Mouse (Mus musculus) midbrain, postnatal 0 days (tissue): Measurements from ENCODE around the gene Hagh. TPM values are rescaled to one million over a fixed set of nuclear protein-coding genes. Genes with fewer than 3 reads are reported as not detected.

Experiments used
- ATAC-seq: fragments of 200-750 bp; cut with Nextera tagmentation; 2 replicates; pipeline ENCODE4 v1.8.0; 2017; ENCODE audit warnings: moderate number of reproducible peaks, mild to moderate bottlenecking, moderate TSS enrichment, moderate library complexity; ENCODE audit not compliant: low FRiP score
- DNase-seq: peaks from one replicate; pipeline ENCODE4 v3.0.0-alpha.2; 2015; ENCODE audit warnings: low spot score
- H3K27ac ChIP-seq: fragments of 300-500 bp; sonication (generic); 2 replicates; pipeline ENCODE4 v1.5.1; 2014; ENCODE audit warnings: low read depth, mild to moderate bottlenecking, low read length, mixed read lengths
- H3K27me3 ChIP-seq: fragments of 300-500 bp; sonication (generic); 2 replicates; pipeline ENCODE4 v1.6.1; 2014; ENCODE audit warnings: low read length, control low read depth, mixed read lengths; ENCODE audit not compliant: insufficient read depth
- H3K36me3 ChIP-seq: fragments of 300-500 bp; sonication (generic); 2 replicates; pipeline ENCODE4 v1.6.1; 2014; ENCODE audit warnings: low read length, control low read depth, mixed read lengths; ENCODE audit not compliant: insufficient read depth
- H3K4me1 ChIP-seq: fragments of 300-500 bp; sonication (generic); 2 replicates; pipeline ENCODE4 v1.6.1; 2014; ENCODE audit warnings: mild to moderate bottlenecking, control low read depth, antibody characterized with exemption, low read length, mixed read lengths; ENCODE audit not compliant: insufficient read depth
- H3K4me2 ChIP-seq: fragments of 300-500 bp; sonication (generic); 2 replicates; pipeline ENCODE4 v1.6.1; 2014; ENCODE audit warnings: low read depth, mild to moderate bottlenecking, low read length, mixed read lengths; ENCODE audit not compliant: poor library complexity, severe bottlenecking
- H3K4me3 ChIP-seq: fragments of 300-500 bp; sonication (generic); 2 replicates; pipeline ENCODE4 v1.5.1; 2014; ENCODE audit warnings: low read depth, mild to moderate bottlenecking, low read length, moderate library complexity
- H3K9ac ChIP-seq: fragments of 300-500 bp; sonication (generic); replicated peaks from 2 replicates; pipeline ENCODE4 v1.6.1; 2014; ENCODE audit warnings: mild to moderate bottlenecking, low read length, moderate library complexity, mixed read lengths; ENCODE audit not compliant: poor library complexity, severe bottlenecking
- H3K9me3 ChIP-seq: fragments of 300-500 bp; sonication (generic); 2 replicates; pipeline ENCODE4 v1.6.1; 2016; ENCODE audit warnings: low read length, control low read depth
- CTCF ChIP-seq: IDR thresholded peaks from 2 replicates; pipeline ENCODE4 v1.5.1; 2016; ENCODE audit warnings: antibody characterized with exemption, mild to moderate bottlenecking
- WGBS: fragments of 180-500 bp; shearing (Covaris S2); extraction: QIAGEN DNeasy Blood & Tissue Kit; methylation state at CpG from one replicate; pipeline ENCODE4 v1.1.7; 2014; 5-methylcytosine and 5-hydroxymethylcytosine counted together
- polyA plus RNA-seq: library from polyadenylated mRNA; unstranded; fragments of >200 nt; fragmentation: Nextera tagmentation; extraction: Ambion mirVana; gene quantifications from 2 replicates; pipeline ENCODE4 v1.2.1, GENCODE M21; 2015
- total RNA-seq: library from RNA; depleted of rRNA; stranded (reverse); fragments of >200 nt; gene quantifications from 2 replicates; pipeline ENCODE4 v1.2.3, GENCODE M21; 2014

Gene Hagh
- total and polyA plus RNA-seq, 2 experiments from 2014 or later = 74.0 to 119 TPM

DNA sequence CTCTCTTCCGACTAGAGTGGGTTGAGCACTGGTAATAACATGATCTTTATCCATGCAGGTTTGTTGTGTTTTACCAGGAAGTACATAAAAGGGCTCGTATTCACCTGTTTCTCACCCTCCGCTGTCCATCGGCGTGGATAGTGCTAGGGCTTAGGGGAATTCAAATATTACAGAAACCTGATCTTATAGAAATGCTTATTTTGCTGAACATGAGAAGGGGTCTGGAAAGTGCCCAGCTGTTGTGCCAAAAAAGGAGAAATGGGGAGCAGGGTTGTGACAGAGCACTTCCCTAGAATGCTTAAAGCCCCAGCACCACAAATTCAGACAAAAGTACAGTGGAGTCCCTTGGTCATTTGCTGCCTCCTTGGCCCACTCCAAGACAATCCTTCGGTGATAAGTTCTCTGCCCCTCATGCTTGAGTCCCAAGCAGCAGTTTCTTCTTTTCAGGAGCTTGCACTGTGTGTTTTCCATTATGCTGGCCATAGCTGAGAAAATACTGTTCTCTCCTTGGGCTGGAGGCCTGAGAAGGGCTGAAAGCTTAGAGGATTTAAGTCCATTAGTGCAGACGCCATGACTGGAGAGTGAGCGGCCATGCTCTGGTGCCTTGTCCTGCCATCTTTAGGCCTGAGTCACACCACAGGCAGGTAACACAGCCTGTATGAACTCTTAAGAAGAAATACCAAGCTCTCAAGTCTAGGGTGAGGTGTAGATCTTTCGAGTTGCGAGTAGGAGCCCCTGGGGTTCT lies 11.6 kb downstream of the Hagh start:
- H3K9me3 ChIP-seq = no peaks in the 10 kb centered on the region
- H3K27me3 ChIP-seq = no peaks in the 10 kb centered on the region
- H3K9ac ChIP-seq = peak overlapping the region; percentile 74; the same call in 1 of the 2 replicates
- peak overlapping the region; percentile 83 for H3K4me2 ChIP-seq
- no peak overlapping the region for H3K27ac ChIP-seq
- 77% methylated on average over 10 of the region's 10 CpGs for WGBS
- ATAC-seq (no peak), DNase-seq (no peak)
- no peak for TF ChIP-seq CTCF
- H3K4me3 ChIP-seq = peak overlapping the region; percentile 84
- peaks cover 6% of the 10 kb centered on the region; the same call in 1 of the 2 replicates for H3K4me1 ChIP-seq
- H3K36me3 ChIP-seq = peaks cover 18% of the 10 kb centered on the region

GRCm38 (mm10) chr17:24855838-24856464 lies 16.0 kb downstream of the Hagh start:
- no peaks in the 10 kb centered on the region for H3K27me3 ChIP-seq
- no peak for TF ChIP-seq CTCF
- no peak for ATAC-seq
- WGBS = 91% methylated on average over 3 of the region's 3 CpGs
- H3K27ac ChIP-seq = no peak overlapping the region
- H3K9ac ChIP-seq = no peak overlapping the region
- H3K4me3 ChIP-seq = no peak overlapping the region
- no peaks in the 10 kb centered on the region for H3K9me3 ChIP-seq
- H3K36me3 ChIP-seq = peaks cover 35% of the 10 kb centered on the region
- no peak overlapping the region for H3K4me2 ChIP-seq
- peaks cover 6% of the 10 kb centered on the region; the same call in 1 of the 2 replicates for H3K4me1 ChIP-seq
- no peak for DNase-seq

GRCm38 (mm10) chr17:24856589-24856988 lies 16.6 kb downstream of the Hagh start:
- H3K36me3 ChIP-seq = peaks cover 42% of the 10 kb centered on the region

GRCm38 (mm10) chr17:24857831-24858470 lies 18.0 kb downstream of the Hagh start:
- Histone ChIP-seq H3K4me2 (no peak overlapping the region), H3K4me3 (no peak overlapping the region), H3K9ac (no peak overlapping the region), H3K27me3 (no peaks in the 10 kb centered on the region), H3K9me3 (no peaks in the 10 kb centered on the region), H3K36me3 (peaks cover 42% of the 10 kb centered on the region), H3K4me1 (no peaks in the 10 kb centered on the region), H3K27ac (no peak overlapping the region)
- ATAC-seq (no peak), DNase-seq (no peak)
- no peak for TF ChIP-seq CTCF
- WGBS = 84% methylated on average over 8 of the region's 8 CpGs

More at GRCm38 (mm10) chr17:24856589-24856988, 16.6 kb downstream of the Hagh start:
- H3K4me2 ChIP-seq = no peak overlapping the region
- H3K27me3 ChIP-seq = no peaks in the 10 kb centered on the region
- no peak for ATAC-seq
- no peaks in the 10 kb centered on the region for H3K9me3 ChIP-seq
- no peak for DNase-seq
- no peaks in the 10 kb centered on the region for H3K4me1 ChIP-seq
- no peak overlapping the region for H3K4me3 ChIP-seq
- H3K9ac ChIP-seq = no peak overlapping the region
- TF ChIP-seq CTCF = no peak
- 88% methylated on average over 13 of the region's 13 CpGs for WGBS
- no peak overlapping the region for H3K27ac ChIP-seq

- Histone ChIP-seq H3K9me3 (no peaks in the 10 kb centered on the region), H3K36me3 (peaks cover 44% of the 10 kb centered on the region), H3K27ac (no peak overlapping the region), H3K4me3 (no peak overlapping the region), H3K27me3 (no peaks in the 10 kb centered on the region), H3K4me2 (no peak overlapping the region), H3K4me1 (no peaks in the 10 kb centered on the region), H3K9ac (no peak overlapping the region)
- ATAC-seq = no peak
- no peak for TF ChIP-seq CTCF
- WGBS = 84% methylated on average over 6 of the region's 6 CpGs
- DNase-seq = peak; percentile 50
These were observed 19.0 kb downstream of the Hagh start for GRCm38 (mm10) chr17:24858967-24859366.

- no peak overlapping the region for H3K4me3 ChIP-seq
- WGBS = 91% methylated on average over 8 of the region's 8 CpGs
- no peaks in the 10 kb centered on the region for H3K27me3 ChIP-seq
- no peak for DNase-seq
- H3K27ac ChIP-seq = no peak overlapping the region
- no peak for TF ChIP-seq CTCF
- H3K4me2 ChIP-seq = no peak overlapping the region
- H3K36me3 ChIP-seq = peaks cover 55% of the 10 kb centered on the region
- no peaks in the 10 kb centered on the region for H3K9me3 ChIP-seq
- no peak for ATAC-seq
- H3K4me1 ChIP-seq = no peaks in the 10 kb centered on the region
- H3K9ac ChIP-seq = 0 out of 2 replicates have a peak overlapping the region, but pooled peaks have one; percentile 8
These were observed 20.1 kb downstream of the Hagh start for GRCm38 (mm10) chr17:24860076-24860475.
